Mouse (Mus musculus): ENCODE measurements at regions not wholly inside any gene's neighbourhood (a gene's known extent, or its start where the extent isn't known, plus 50 kb on each side); places are given as distances from the start of the nearest gene placed in this dataset.

- no peak for TF ChIP-seq CTCF (IDR thresholded peaks at IDR 0.05; ENCODE audit: low read depth)
- TF ChIP-seq EP300 (IDR thresholded peaks at IDR 0.05; ENCODE audit: low read depth): no peak
These were observed 234.6 kb upstream of the 4930412O13Rik start for GRCm38 (mm10) chr2:9646466-9646865.
